Mouse (Mus musculus): ENCODE measurements around the gene Cnn1. TPM values are rescaled to one million over a fixed set of nuclear protein-coding genes. Genes with fewer than 3 reads are reported as not detected.

Cnn1 gene
- total and polyA plus RNA-seq, 3 experiments: 0.06 to 0.19 TPM; not detected in 1

DNA sequence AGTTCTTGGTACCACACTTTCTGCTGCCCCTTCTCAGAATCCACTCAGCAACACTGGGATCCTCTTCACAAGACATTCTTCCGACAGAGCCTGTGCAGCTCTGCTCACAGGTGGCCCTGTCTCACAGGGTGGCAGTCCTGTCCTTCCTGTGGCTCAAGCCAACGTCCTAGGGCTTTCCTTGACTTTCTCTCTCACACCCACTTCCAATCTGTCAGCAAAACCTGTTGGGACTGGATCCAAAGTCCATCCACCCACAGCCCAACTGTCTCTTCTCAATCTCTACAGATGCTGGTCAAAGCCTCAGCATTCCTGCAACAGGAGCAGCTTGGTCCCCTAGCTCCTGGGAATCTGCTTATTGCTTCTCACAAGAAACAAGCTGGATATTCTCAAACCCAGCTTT is 37.7 kb upstream of the Cnn1 start:
- Histone ChIP-seq H3K4me1 (ENCODE audit: control insufficient read depth in 1 of 2, insufficient read depth in 2 of 2, low read length in 2 of 2) (no peaks in the 10 kb centered on the region), H3K9me3 (replicated peaks; ENCODE audit: insufficient read depth, low read length) (no peaks in the 10 kb centered on the region), H3K27ac (ENCODE audit: control insufficient read depth, low read depth, low read length) (no peak overlapping the region), H3K79me2 (ENCODE audit: control insufficient read depth, insufficient read depth, low read length, poor library complexity) (no peaks in the 10 kb centered on the region), H3K27me3 (ENCODE audit: control insufficient read depth in 1 of 2, insufficient read depth in 2 of 2, low read length in 2 of 2) (no peaks in the 10 kb centered on the region), H3K36me3 (ENCODE audit: control insufficient read depth in 1 of 2, insufficient read depth in 2 of 2, low read length in 2 of 2) (peaks cover 0 to 11% of the 10 kb centered on the region in 2 experiments; a peak in 2 of 4 replicates), H3K4me3 (ENCODE audit: control insufficient read depth in 1 of 2, insufficient read depth in 1 of 2, low read depth in 2 of 2, low read length in 2 of 2) (no peak overlapping the region), H3K9ac (ENCODE audit: control insufficient read depth, low read depth, low read length, poor library complexity, severe bottlenecking) (no peak overlapping the region)
- DNase-seq (ENCODE audit: low read depth, low spot score): no peak
- TF ChIP-seq TBP (IDR thresholded peaks at IDR 0.05; ENCODE audit: low read depth, low read length) (no peak), ZKSCAN1 (IDR thresholded peaks at IDR 0.05; ENCODE audit: low read depth, low read length) (no peak), MAX (IDR thresholded peaks at IDR 0.05; ENCODE audit: low read length) (0 out of 2 replicates have a peak, but pooled peaks have one; percentile 7), MXI1 (IDR thresholded peaks at IDR 0.05; ENCODE audit: low read depth, low read length) (no peak), NELFE (IDR thresholded peaks at IDR 0.05; ENCODE audit: low read depth, low read length) (no peak)

DNA sequence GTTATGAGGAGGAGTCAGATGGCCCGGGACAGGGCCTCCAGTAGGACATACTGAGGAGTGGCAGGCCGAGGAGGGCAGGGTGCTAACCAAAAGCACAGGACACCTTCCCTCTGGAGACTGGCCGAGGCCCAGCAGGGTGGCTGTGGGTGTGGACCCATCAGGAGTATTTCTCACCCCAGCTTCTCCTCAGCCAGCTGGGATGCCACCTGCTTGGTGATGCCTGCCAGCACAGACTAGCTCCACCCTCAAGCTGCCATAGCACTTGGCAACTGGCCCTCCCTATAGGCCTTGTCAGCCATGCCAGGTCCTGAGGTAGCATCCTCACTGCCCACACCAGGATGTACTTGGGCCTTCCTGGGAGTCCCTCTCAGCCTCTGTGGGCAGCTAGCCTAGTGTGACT is 34.7 kb upstream of the Cnn1 start:
- no peaks in the 10 kb centered on the region for H3K9me3 ChIP-seq (replicated peaks; ENCODE audit: insufficient read depth, low read length)
- H3K36me3 ChIP-seq (ENCODE audit: control insufficient read depth in 1 of 2, insufficient read depth in 2 of 2, low read length in 2 of 2): peaks cover 0 to 8% of the 10 kb centered on the region in 2 experiments; a peak in 2 of 4 replicates

GRCm38 (mm10) chr9:22065642-22066041 is 33.4 kb upstream of the Cnn1 start:
- no peak for TF ChIP-seq USF1 (IDR thresholded peaks at IDR 0.05; ENCODE audit: low read depth, low read length)
- TF ChIP-seq MAZ (IDR thresholded peaks at IDR 0.05; ENCODE audit: low read depth, low read length): no peak
- TF ChIP-seq TCF12 (IDR thresholded peaks at IDR 0.05; ENCODE audit: low read depth, low read length): no peak
- 0 out of 4 replicates have a peak, but pooled peaks of 1 of the 2 experiments have one; percentile 36 for TF ChIP-seq POLR2A (IDR thresholded peaks at IDR 0.05; ENCODE audit: control insufficient read depth in 1 of 2, insufficient read depth in 1 of 2, low read depth in 1 of 2, low read length in 2 of 2, poor library complexity in 1 of 2)
- TF ChIP-seq MAX (IDR thresholded peaks at IDR 0.05; ENCODE audit: low read length): no peak
- H3K4me3 ChIP-seq (ENCODE audit: control insufficient read depth in 1 of 2, insufficient read depth in 1 of 2, low read depth in 2 of 2, low read length in 2 of 2): no peak overlapping the region
- DNase-seq (ENCODE audit: low read depth, low spot score): no peak
- H3K4me1 ChIP-seq (ENCODE audit: control insufficient read depth in 1 of 2, insufficient read depth in 2 of 2, low read length in 2 of 2): peaks cover 1 to 6% of the 10 kb centered on the region in 2 experiments
- no peaks in the 10 kb centered on the region for H3K9me3 ChIP-seq (replicated peaks; ENCODE audit: insufficient read depth, low read length)
- no peaks in the 10 kb centered on the region for H3K27me3 ChIP-seq (ENCODE audit: control insufficient read depth in 1 of 2, insufficient read depth in 2 of 2, low read length in 2 of 2)
- no peak overlapping the region for H3K27ac ChIP-seq (ENCODE audit: control insufficient read depth, low read depth, low read length)
- no peak overlapping the region for H3K9ac ChIP-seq (ENCODE audit: control insufficient read depth, low read depth, low read length, poor library complexity, severe bottlenecking)
- H3K36me3 ChIP-seq (ENCODE audit: control insufficient read depth in 1 of 2, insufficient read depth in 2 of 2, low read length in 2 of 2): peaks cover 3 to 8% of the 10 kb centered on the region in 2 experiments
- peaks cover 3% of the 10 kb centered on the region; the same call in 1 of the 2 replicates for H3K79me2 ChIP-seq (ENCODE audit: control insufficient read depth, insufficient read depth, low read length, poor library complexity)

More for the DNA sequence above, 34.7 kb upstream of the Cnn1 start:
- H3K9ac ChIP-seq (ENCODE audit: control insufficient read depth, low read depth, low read length, poor library complexity, severe bottlenecking): no peak overlapping the region
- no peaks in the 10 kb centered on the region for H3K79me2 ChIP-seq (ENCODE audit: control insufficient read depth, insufficient read depth, low read length, poor library complexity)
- no peak overlapping the region for H3K27ac ChIP-seq (ENCODE audit: control insufficient read depth, low read depth, low read length)
- H3K4me3 ChIP-seq (ENCODE audit: control insufficient read depth in 1 of 2, insufficient read depth in 1 of 2, low read depth in 2 of 2, low read length in 2 of 2): no peak overlapping the region
- H3K4me1 ChIP-seq (ENCODE audit: control insufficient read depth in 1 of 2, insufficient read depth in 2 of 2, low read length in 2 of 2): no peaks in the 10 kb centered on the region
- TF ChIP-seq POLR2A (IDR thresholded peaks at IDR 0.05; ENCODE audit: control insufficient read depth in 1 of 2, insufficient read depth in 1 of 2, low read depth in 1 of 2, low read length in 2 of 2, poor library complexity in 1 of 2): 0 out of 4 replicates have a peak, but pooled peaks of 1 of the 2 experiments have one; percentile 2
- no peak for TF ChIP-seq USF2 (IDR thresholded peaks at IDR 0.05; ENCODE audit: borderline replicate concordance in 1 of 2, insufficient read depth in 1 of 2, low read depth in 1 of 2, low read length in 2 of 2)
- DNase-seq (ENCODE audit: low read depth, low spot score): no peak
- no peaks in the 10 kb centered on the region for H3K27me3 ChIP-seq (ENCODE audit: control insufficient read depth in 1 of 2, insufficient read depth in 2 of 2, low read length in 2 of 2)
